Mouse (Mus musculus): ENCODE measurements around the gene Ebi3.
A peak's percentile ranks its signal among the peaks of the same experiment; 100 is the strongest.
"Not testable (repeated sequence)": the region's sequence is repeated elsewhere in the genome, so short reads cannot be mapped to it uniquely, and the experiment has no call there.

The Ebi3 gene

GRCm38 (mm10) chr17:55952447-55953027 is at the start of gene Ebi3:
Gene Ebi3, plus strand, starts transcription at chr17:55952640.
- no peak for DNase-seq (ENCODE audit: low read depth, low spot score)

- no peak for DNase-seq (ENCODE audit: low read depth, low spot score)
These were observed 49.4 kb upstream of the Ebi3 start for GRCm38 (mm10) chr17:55903087-55903486.

- no peak for DNase-seq (ENCODE audit: low read depth, low spot score)
These were observed 48.8 kb upstream of the Ebi3 start for GRCm38 (mm10) chr17:55903687-55904086.

GRCm38 (mm10) chr17:55904131-55904530 is 48.3 kb upstream of the Ebi3 start:
- no peak for DNase-seq (ENCODE audit: low read depth, low spot score)

GRCm38 (mm10) chr17:55906669-55907068 is 45.8 kb upstream of the Ebi3 start:
- DNase-seq (ENCODE audit: low read depth, low spot score) = no peak

GRCm38 (mm10) chr17:55931553-55932502 is 20.6 kb upstream of the Ebi3 start:
- DNase-seq (ENCODE audit: low read depth, low spot score) = peak; percentile 90

GRCm38 (mm10) chr17:55932635-55933034 is 19.8 kb upstream of the Ebi3 start:
- DNase-seq (ENCODE audit: low read depth, low spot score) = no peak

- no peak for DNase-seq (ENCODE audit: low read depth, low spot score)
These were observed 19.2 kb upstream of the Ebi3 start for GRCm38 (mm10) chr17:55933191-55933590.

- not testable (repeated sequence) for DNase-seq (ENCODE audit: low read depth, low spot score)
These were observed 8.0 kb upstream of the Ebi3 start for GRCm38 (mm10) chr17:55944387-55944865.

- peak; percentile 72 for DNase-seq (ENCODE audit: low read depth, low spot score)
These were observed 7.4 kb upstream of the Ebi3 start for GRCm38 (mm10) chr17:55944866-55945682.

- DNase-seq (ENCODE audit: low read depth, low spot score) = no peak
These were observed 6.7 kb upstream of the Ebi3 start for GRCm38 (mm10) chr17:55945696-55946095.

GRCm38 (mm10) chr17:55948647-55949046 is 3.8 kb upstream of the Ebi3 start:
- DNase-seq (ENCODE audit: low read depth, low spot score) = no peak

GRCm38 (mm10) chr17:55949400-55949799 is 3.0 kb upstream of the Ebi3 start, which contains the start of gene Zfp119b:
Gene Zfp119b, minus strand, starts transcription at chr17:55949500.
- DNase-seq (ENCODE audit: low read depth, low spot score) = no peak

- DNase-seq (ENCODE audit: low read depth, low spot score) = no peak
These were observed 1.8 kb upstream of the Ebi3 start for GRCm38 (mm10) chr17:55950601-55951000.

GRCm38 (mm10) chr17:55952041-55952440 is 399 bp upstream of the Ebi3 start:
- DNase-seq (ENCODE audit: low read depth, low spot score) = no peak

- DNase-seq (ENCODE audit: low read depth, low spot score) = no peak
These were observed 1.3 kb downstream of the Ebi3 start for GRCm38 (mm10) chr17:55953751-55954150.

GRCm38 (mm10) chr17:55954229-55954628 is 1.8 kb downstream of the Ebi3 start:
- no peak for DNase-seq (ENCODE audit: low read depth, low spot score)

- peak; percentile 72 for DNase-seq (ENCODE audit: low read depth, low spot score)
These were observed 3.7 kb downstream of the Ebi3 start for GRCm38 (mm10) chr17:55956129-55956528.

- DNase-seq (ENCODE audit: low read depth, low spot score) = no peak
These were observed 4.2 kb downstream of the Ebi3 start for GRCm38 (mm10) chr17:55956591-55956990.

- peak; percentile 71 for DNase-seq (ENCODE audit: low read depth, low spot score)
These were observed 4.7 kb downstream of the Ebi3 start for GRCm38 (mm10) chr17:55957168-55957567.

GRCm38 (mm10) chr17:55957726-55958583 is 5.5 kb downstream of the Ebi3 start:
- no peak for DNase-seq (ENCODE audit: low read depth, low spot score)

Data from mesoderm, embryonic 11.5 days (tissue).